Mouse (Mus musculus) kidney, adult 2 months (tissue): ENCODE data around the gene Rpia. TPM values are rescaled to one million over a fixed set of nuclear protein-coding genes. Genes with fewer than 3 reads are reported as not detected.

Source experiments
- DNase-seq: peaks from one replicate; pipeline ENCODE4 v3.0.0; 2021
- H3K27ac ChIP-seq: fragments of 200-500 bp; 2 replicates; pipeline ENCODE4 v1.5.1; 2012; ENCODE audit warnings: low read depth, low read length, control low read depth, inconsistent platforms; ENCODE audit not compliant: insufficient read depth
- H3K27me3 ChIP-seq: fragments of 200-500 bp; replicated peaks from 2 replicates; pipeline ENCODE4 v1.6.1; 2012; ENCODE audit warnings: mild to moderate bottlenecking, moderate library complexity, low read length, inconsistent platforms; ENCODE audit not compliant: control insufficient read depth, insufficient read depth
- H3K36me3 ChIP-seq: fragments of 200-500 bp; 2 replicates; pipeline ENCODE4 v1.6.1; 2012; ENCODE audit warnings: mild to moderate bottlenecking, moderate library complexity, low read length, inconsistent platforms; ENCODE audit not compliant: control insufficient read depth, insufficient read depth
- H3K4me1 ChIP-seq: fragments of 200-500 bp; 2 replicates; pipeline ENCODE4 v1.6.1; 2011; ENCODE audit warnings: low read length; ENCODE audit not compliant: control insufficient read depth, insufficient read depth
- H3K4me3 ChIP-seq: fragments of 200-500 bp; 2 replicates; pipeline ENCODE4 v1.5.1; 2011; ENCODE audit warnings: mild to moderate bottlenecking, low read depth, low read length, control low read depth; ENCODE audit not compliant: insufficient read depth
- CTCF ChIP-seq: fragments of 200-500 bp; conservative IDR thresholded peaks from 2 replicates; pipeline ENCODE4 v1.5.1; 2011; ENCODE audit warnings: low read depth, mild to moderate bottlenecking, control low read depth, low read length, moderate library complexity, mixed read lengths; ENCODE audit not compliant: insufficient read depth, insufficient read length
- POLR2A ChIP-seq: fragments of 200-500 bp; IDR thresholded peaks from one replicate; pipeline ENCODE4 v1.6.1; 2011; ENCODE audit warnings: low read depth, low read length, control low read depth
- WGBS: fragments of 180-500 bp; shearing (Covaris S2); methylation state at CpG from one replicate; pipeline ENCODE4 v1.1.7; 2018; 5-methylcytosine and 5-hydroxymethylcytosine counted together
- polyA plus RNA-seq: library from polyadenylated mRNA; depleted of rRNA; stranded (reverse); fragments of >200 nt; gene quantifications from 2 replicates; pipeline ENCODE4 v1.2.3, GENCODE M21; 2012

Rpia gene
- polyA plus RNA-seq, 1 experiment = 15.0 TPM

DNA sequence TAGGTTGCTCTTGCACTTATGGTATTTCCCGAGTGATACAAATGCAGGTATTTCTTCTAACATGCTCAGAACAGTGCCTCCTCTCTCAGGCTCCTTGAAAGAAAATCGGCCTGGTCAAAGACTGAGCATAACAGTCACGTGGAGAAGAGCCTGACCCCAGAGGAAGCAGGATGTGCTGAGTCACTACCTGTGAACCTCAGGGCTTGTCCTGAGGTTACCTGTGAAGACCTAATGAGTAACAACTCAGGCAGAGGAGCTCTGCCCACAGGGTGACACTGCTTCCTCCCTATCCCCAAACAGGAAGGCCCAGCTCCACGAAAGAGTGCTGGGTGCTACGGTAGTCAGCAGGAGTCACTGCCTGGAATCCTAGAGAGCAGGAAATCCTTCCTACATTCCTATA, 18.3 kb downstream of the Rpia start:
- Histone ChIP-seq H3K36me3 (peaks cover 2% of the 10 kb centered on the region; the same call in 1 of the 2 replicates), H3K4me1 (peaks cover 4% of the 10 kb centered on the region; the same call in 1 of the 2 replicates), H3K27me3 (no peaks in the 10 kb centered on the region), H3K27ac (peak overlapping the region; percentile 59; the same call in 1 of the 2 replicates), H3K4me3 (no peak overlapping the region)
- WGBS = 45% methylated on average over 5 of the region's 5 CpGs
- peak; percentile 87 for DNase-seq
- TF ChIP-seq CTCF = no peak
- TF ChIP-seq POLR2A = no peak

GRCm38 (mm10) chr6:70768769-70769168, 23.3 kb downstream of the Rpia start:
- peaks cover under 1% of the 10 kb centered on the region; the same call in 1 of the 2 replicates for H3K4me1 ChIP-seq
- 32% methylated on average over 6 of the region's 6 CpGs for WGBS
- TF ChIP-seq CTCF (peak; percentile 93), POLR2A (no peak)
- H3K27ac ChIP-seq = no peak overlapping the region
- H3K36me3 ChIP-seq = peaks cover 2% of the 10 kb centered on the region
- no peak overlapping the region for H3K4me3 ChIP-seq
- peak; percentile 83 for DNase-seq
- H3K27me3 ChIP-seq = no peaks in the 10 kb centered on the region

GRCm38 (mm10) chr6:70765076-70765475, 27.0 kb downstream of the Rpia start:
- no peak overlapping the region for H3K27ac ChIP-seq
- 85% methylated on average over 8 of the region's 8 CpGs for WGBS

DNA sequence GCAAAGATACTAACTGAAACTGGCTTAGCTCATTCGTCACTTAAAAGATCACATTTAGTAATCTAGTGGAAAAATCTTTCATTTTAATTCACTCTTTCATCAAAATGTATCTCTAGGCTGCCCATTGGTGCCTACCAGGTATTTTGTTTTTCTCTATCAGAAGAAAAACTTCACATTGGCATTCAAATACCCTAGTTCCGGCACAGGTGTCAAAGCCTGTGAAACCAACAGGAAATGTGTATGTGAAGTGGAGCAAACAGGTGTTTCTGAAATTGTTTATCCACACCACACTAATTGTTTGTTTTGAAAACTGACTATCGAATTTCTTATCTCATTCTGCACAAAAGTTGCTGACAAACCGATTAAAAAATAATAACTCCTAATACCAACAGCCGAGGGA, 27.5 kb downstream of the Rpia start:
- H3K27ac ChIP-seq = no peak overlapping the region
- no peak overlapping the region for H3K4me3 ChIP-seq
- 81% methylated on average over 5 of the region's 5 CpGs for WGBS
- no peaks in the 10 kb centered on the region; the same call in none of the 2 replicates for H3K36me3 ChIP-seq
- no peak for DNase-seq
- no peaks in the 10 kb centered on the region for H3K27me3 ChIP-seq
- no peaks in the 10 kb centered on the region for H3K4me1 ChIP-seq
- TF ChIP-seq POLR2A (no peak), CTCF (no peak)

More at GRCm38 (mm10) chr6:70765076-70765475, 27.0 kb downstream of the Rpia start:
- no peak for TF ChIP-seq POLR2A
- no peak for TF ChIP-seq CTCF
- Histone ChIP-seq H3K4me3 (no peak overlapping the region), H3K36me3 (no peaks in the 10 kb centered on the region; the same call in none of the 2 replicates), H3K27me3 (no peaks in the 10 kb centered on the region), H3K4me1 (no peaks in the 10 kb centered on the region)
- no peak for DNase-seq

GRCm38 (mm10) chr6:70763881-70764280, 28.2 kb downstream of the Rpia start:
- H3K27me3 ChIP-seq = no peaks in the 10 kb centered on the region
- H3K4me3 ChIP-seq = no peak overlapping the region
- no peak for DNase-seq
- no peaks in the 10 kb centered on the region for H3K4me1 ChIP-seq
- no peaks in the 10 kb centered on the region; the same call in none of the 2 replicates for H3K36me3 ChIP-seq
- TF ChIP-seq POLR2A (no peak), CTCF (no peak)
- no peak overlapping the region for H3K27ac ChIP-seq
- WGBS = 97% methylated on average over 4 of the region's 4 CpGs

DNA sequence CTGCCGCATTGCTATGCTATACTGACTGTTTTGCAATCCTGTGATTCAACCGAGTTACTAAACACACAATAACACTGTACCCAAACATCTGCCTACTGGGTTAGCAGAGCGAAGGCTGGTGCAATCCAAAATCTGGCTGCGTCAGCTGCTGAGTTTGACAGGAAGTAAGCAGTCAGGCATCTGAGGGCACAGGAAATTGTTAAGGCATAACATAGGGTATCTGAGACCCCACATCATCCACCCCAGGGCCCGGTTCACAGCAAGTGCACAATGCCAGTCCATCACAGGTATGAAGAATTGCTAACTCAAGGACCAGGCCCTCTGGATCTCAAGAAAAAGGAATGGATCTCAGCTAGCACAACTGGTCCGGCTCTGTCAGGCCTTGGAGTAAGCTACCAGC, 29.4 kb downstream of the Rpia start:
- H3K27me3 ChIP-seq = no peaks in the 10 kb centered on the region
- DNase-seq = no peak
- WGBS = 78% methylated on average over 6 of the region's 6 CpGs
- no peaks in the 10 kb centered on the region; the same call in none of the 2 replicates for H3K36me3 ChIP-seq
- no peak overlapping the region for H3K27ac ChIP-seq
- H3K4me1 ChIP-seq = no peaks in the 10 kb centered on the region
- TF ChIP-seq CTCF = no peak
- TF ChIP-seq POLR2A = no peak
- no peak overlapping the region for H3K4me3 ChIP-seq

DNA sequence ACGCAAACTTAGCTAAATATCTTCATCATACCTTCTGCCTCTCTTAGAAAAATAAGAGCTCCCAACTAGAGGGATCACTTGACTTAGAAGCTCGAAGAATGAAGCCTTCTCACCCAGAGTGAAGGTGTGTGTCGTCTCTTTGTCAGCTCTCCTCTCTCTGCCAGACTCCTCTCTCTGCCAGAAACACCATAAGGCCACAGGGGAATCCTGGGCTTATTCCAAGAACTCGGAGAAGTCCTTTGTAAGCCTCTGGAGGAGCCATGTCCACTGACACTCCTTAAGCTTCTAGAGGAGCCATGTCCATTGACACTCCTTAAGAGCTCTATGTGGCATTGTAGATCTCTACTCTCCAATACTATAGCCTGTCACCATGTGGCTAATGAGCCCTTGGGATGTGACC, 31.1 kb downstream of the Rpia start:
- DNase-seq = no peak
- TF ChIP-seq CTCF = no peak
- TF ChIP-seq POLR2A = no peak
- Histone ChIP-seq H3K36me3 (no peaks in the 10 kb centered on the region; the same call in none of the 2 replicates), H3K4me3 (no peak overlapping the region), H3K27ac (no peak overlapping the region), H3K4me1 (no peaks in the 10 kb centered on the region), H3K27me3 (no peaks in the 10 kb centered on the region)
- WGBS = 84% methylated on average over 4 of the region's 4 CpGs

DNA sequence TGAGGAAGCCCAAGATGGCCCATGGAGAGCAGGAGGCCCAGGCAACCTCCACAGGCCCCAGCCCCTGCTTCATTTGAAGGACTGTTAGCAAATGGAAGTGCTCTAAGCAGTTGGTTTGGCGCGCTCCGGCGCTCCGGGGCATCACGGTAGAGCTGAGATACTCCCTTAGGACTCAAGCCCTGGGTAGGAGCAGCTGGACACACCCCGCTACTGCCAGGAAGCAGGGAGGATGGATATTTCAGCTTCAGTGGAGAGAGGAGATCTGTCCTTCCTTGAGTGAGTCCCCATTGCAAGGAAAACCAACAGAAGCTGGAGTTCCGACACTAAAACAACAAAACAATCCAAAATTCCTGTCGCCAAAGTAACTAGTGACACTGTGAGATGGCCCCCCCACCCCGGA, 37.2 kb downstream of the Rpia start:
- TF ChIP-seq POLR2A (no peak), CTCF (no peak)
- 57% methylated on average over 10 of the region's 10 CpGs for WGBS
- Histone ChIP-seq H3K27me3 (no peaks in the 10 kb centered on the region), H3K36me3 (no peaks in the 10 kb centered on the region), H3K27ac (no peak overlapping the region), H3K4me1 (no peaks in the 10 kb centered on the region), H3K4me3 (no peak overlapping the region)
- no peak for DNase-seq
